Mouse (Mus musculus) liver, adult (tissue): Measurements from ENCODE around the gene Exoc2.

ENCODE experiments used
- GATA4 ChIP-seq: IDR thresholded peaks from 2 replicates; pipeline ENCODE4 v1.6.1; 2014; ENCODE audit warnings: mild to moderate bottlenecking, low read length; ENCODE audit not compliant: insufficient replicate concordance

Gene Exoc2

GRCm38 (mm10) chr13:30826511-30826910 lies 147.4 kb downstream of the Exoc2 start:
- no peak for TF ChIP-seq GATA4

DNA sequence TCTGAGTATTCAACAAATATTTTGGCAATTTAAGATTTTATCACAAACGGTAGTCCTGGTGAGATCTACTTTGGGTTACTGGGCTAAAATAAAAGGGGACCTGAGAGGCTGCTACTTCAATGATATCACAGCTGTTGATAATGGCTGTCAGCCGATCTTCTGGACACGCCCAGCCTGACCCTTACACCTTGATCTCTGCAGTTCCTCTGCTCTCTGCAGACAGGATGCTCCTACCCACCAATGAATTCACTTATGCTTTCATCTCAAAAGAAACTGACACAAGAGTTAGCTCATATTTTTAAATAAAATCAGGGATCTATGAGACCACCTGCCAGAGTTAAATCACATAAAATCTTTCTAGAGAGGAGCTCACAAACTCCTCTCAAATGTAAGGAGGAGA lies 149.0 kb downstream of the Exoc2 start:
- TF ChIP-seq GATA4: no peak

- TF ChIP-seq GATA4: no peak
Measured at GRCm38 (mm10) chr13:30820555-30820954, 153.3 kb downstream of the Exoc2 start.

GRCm38 (mm10) chr13:30819891-30820290 lies 154.0 kb downstream of the Exoc2 start:
- no peak for TF ChIP-seq GATA4

- no peak for TF ChIP-seq GATA4
Measured at GRCm38 (mm10) chr13:30817436-30817835, 156.5 kb downstream of the Exoc2 start.

GRCm38 (mm10) chr13:30814256-30814655 lies 159.6 kb downstream of the Exoc2 start:
- no peak for TF ChIP-seq GATA4

DNA sequence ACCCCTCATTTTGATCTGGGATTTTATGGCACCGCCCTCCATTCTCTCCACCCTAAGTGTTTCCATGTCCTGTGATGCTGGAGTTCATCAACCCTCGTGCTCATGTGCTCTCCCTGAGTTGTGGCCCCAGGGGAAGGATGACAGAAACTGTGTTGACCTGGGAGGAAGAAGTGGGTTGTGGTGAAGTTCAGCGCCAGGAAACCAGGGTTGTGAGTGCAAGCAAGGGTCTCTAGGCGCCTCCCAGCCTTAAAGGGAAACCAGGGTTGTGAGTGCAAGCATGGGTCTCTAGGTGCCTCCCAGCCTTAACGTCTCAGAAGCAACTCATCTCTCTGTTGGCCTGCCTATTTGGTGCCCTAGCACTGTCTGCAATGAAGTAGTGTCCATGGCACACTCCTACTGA lies 160.4 kb downstream of the Exoc2 start:
- TF ChIP-seq GATA4: no peak

DNA sequence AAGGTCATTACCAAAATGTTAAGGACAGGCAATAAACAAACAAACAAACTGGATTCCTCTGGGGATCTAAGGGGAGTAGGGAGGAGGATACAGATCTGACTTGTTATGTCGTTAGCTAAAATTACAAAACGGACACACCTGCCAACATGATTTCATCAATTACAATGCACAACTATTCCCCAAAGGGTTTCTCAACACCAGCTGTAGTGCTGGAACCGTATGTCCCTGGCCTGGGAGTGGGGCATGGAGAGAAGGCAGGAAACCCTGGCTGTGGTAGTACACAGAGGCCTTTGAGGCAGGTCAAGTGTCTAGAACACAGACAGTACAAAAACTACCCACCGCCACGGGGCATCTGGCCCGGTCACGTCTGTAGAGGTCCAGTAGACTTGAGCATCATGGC lies 164.7 kb downstream of the Exoc2 start:
- no peak for TF ChIP-seq GATA4

- TF ChIP-seq GATA4: no peak
Measured at GRCm38 (mm10) chr13:30802336-30802955, 171.4 kb downstream of the Exoc2 start.

DNA sequence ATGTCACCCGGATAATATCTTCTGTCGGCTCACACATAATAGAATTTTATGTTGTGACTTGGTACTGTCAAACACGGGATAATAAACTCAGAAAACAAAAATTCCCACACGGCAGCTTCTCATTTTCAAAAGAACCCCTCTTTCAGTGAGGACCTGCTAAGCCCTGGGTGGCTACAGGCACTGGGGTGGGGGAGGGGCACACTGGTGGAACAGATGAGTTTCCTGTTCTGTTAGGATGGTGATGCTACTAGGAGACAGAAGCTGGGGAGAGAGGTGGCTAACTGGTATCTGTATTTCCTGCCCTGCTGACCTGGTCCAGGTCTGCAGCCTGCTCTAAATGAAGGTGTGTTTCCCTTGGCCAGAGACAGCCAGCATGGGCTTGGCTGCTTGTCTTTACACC lies 172.0 kb downstream of the Exoc2 start:
- TF ChIP-seq GATA4: no peak

- no peak for TF ChIP-seq GATA4
Measured at GRCm38 (mm10) chr13:30795960-30796359, 177.9 kb downstream of the Exoc2 start.

- no peak for TF ChIP-seq GATA4
Measured at GRCm38 (mm10) chr13:30793616-30794015, 180.3 kb downstream of the Exoc2 start.

DNA sequence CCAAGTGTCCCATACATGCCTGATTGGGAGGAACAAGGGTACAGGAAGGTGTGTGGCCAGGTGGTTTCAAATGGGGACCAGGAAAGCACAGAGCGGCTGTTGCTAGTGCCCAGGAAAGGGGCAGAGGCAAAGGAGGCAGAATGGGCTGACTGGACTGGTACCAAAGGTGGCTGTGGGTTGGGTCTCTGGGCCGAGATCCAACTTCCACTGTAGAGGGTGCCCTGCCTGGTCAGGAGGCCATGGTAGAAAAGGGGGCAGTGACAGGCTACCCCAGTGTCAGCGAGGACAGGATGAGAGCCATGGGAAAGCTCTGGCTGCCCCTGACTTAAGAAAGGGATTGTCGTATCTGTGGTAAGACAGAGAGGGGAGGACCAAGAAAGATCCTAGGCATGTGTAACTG lies 180.7 kb downstream of the Exoc2 start:
- TF ChIP-seq GATA4: no peak

DNA sequence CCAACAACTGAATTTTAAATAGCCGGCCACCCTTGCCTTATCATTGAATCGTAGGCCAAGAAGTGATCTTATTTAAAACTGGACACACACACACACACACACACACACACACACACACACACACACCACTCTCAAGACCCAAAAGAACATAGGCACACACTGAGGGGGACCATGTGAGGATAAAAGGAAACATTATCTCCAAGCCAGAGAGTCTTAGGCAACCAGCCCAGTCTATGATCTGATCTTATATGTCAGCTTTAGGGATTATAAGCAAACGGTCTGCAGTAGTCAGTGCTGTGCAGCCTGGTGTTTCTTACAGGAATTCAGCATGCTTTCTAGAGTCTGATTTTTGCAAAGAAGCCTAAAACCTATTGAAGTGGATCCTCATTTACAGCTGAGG lies 181.2 kb downstream of the Exoc2 start:
- no peak for TF ChIP-seq GATA4

DNA sequence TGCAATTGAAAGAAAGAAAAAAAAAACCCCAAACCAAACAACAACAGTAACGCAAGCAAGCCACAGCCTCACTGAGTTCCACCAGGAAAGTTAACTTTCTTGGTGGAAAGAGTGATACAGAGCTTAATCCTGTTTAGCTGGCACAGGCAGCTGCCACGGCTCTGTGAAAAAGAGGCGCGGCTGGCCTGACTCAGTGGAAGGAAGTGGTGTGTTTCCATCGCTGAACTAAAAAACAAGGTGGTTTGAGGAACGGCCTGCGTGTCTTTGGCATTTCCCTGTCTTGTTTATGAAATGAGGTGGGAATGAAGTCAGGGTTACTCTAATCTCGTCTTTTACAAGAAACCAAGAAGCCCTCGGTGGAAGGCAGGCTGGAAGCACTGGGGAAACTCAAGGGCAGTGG lies 181.6 kb downstream of the Exoc2 start:
- TF ChIP-seq GATA4: no peak

GRCm38 (mm10) chr13:30790016-30790415 lies 183.9 kb downstream of the Exoc2 start:
- no peak for TF ChIP-seq GATA4

DNA sequence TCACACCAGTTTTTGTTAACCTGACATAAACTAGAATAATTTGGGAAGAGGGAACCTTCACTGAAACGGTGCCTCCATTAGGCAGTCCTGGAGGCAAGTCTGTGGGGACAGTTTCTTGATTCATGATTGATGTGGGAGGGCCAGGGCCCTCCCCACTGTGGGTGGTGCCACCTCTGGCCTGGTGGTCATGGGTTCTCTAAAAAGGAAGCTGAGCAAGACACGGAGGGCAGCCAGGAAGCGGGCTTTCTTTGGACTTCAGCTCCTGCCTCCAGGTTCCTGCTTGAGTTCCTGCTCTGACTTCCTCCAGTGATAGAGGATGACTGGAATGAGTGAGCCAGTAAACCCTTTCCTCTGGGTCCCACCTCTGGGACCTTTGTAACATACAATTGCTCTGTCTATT lies 185.5 kb downstream of the Exoc2 start:
- TF ChIP-seq GATA4: no peak
